Mouse (Mus musculus) liver, embryonic 15.5 days (tissue): ENCODE data around the gene Vamp4. TPM values are rescaled to one million over a fixed set of nuclear protein-coding genes. Genes with fewer than 3 reads are reported as not detected.
"Not testable (repeated sequence)": the region's sequence is repeated elsewhere in the genome, so short reads cannot be mapped to it uniquely, and the experiment has no call there.

ENCODE experiments used
- ATAC-seq: fragments of 200-750 bp; cut with Nextera tagmentation; 2 replicates; pipeline ENCODE4 v1.8.0; 2017; ENCODE audit warnings: moderate number of reproducible peaks, mild to moderate bottlenecking, moderate library complexity; ENCODE audit not compliant: insufficient read depth
- H3K27ac ChIP-seq: fragments of 300-500 bp; sonication (generic); replicated peaks from 2 replicates; pipeline ENCODE4 v1.5.1; 2015; ENCODE audit warnings: mild to moderate bottlenecking, inconsistent platforms
- H3K27me3 ChIP-seq: fragments of 300-500 bp; sonication (generic); 2 replicates; pipeline ENCODE4 v1.6.1; 2015; ENCODE audit warnings: mild to moderate bottlenecking, inconsistent platforms
- H3K36me3 ChIP-seq: fragments of 300-500 bp; sonication (generic); replicated peaks from 2 replicates; pipeline ENCODE4 v1.6.1; 2015; ENCODE audit warnings: moderate library complexity, mild to moderate bottlenecking, inconsistent platforms
- H3K4me1 ChIP-seq: fragments of 300-500 bp; sonication (generic); replicated peaks from 2 replicates; pipeline ENCODE4 v1.6.1; 2015; ENCODE audit warnings: inconsistent platforms
- H3K4me2 ChIP-seq: fragments of 300-500 bp; sonication (generic); 2 replicates; pipeline ENCODE4 v1.6.1; 2015; ENCODE audit warnings: moderate library complexity, mild to moderate bottlenecking, inconsistent platforms
- H3K4me3 ChIP-seq: fragments of 300-500 bp; sonication (generic); replicated peaks from 2 replicates; pipeline ENCODE4 v1.5.1; 2015; ENCODE audit warnings: mild to moderate bottlenecking, inconsistent platforms
- H3K9ac ChIP-seq: fragments of 300-500 bp; sonication (generic); 2 replicates; pipeline ENCODE4 v1.6.1; 2015; ENCODE audit warnings: moderate library complexity, mild to moderate bottlenecking, inconsistent platforms
- H3K9me3 ChIP-seq: fragments of 300-500 bp; sonication (generic); replicated peaks from 2 replicates; pipeline ENCODE4 v1.6.1; 2016; ENCODE audit warnings: inconsistent platforms
- WGBS: fragments of 180-500 bp; shearing (Covaris S2); methylation state at CpG from one replicate; pipeline ENCODE4 v1.1.7; 2015; ENCODE audit warnings: mixed read lengths; ENCODE audit not compliant: insufficient replicate concordance; 5-methylcytosine and 5-hydroxymethylcytosine counted together
- polyA plus RNA-seq: library from polyadenylated mRNA; unstranded; fragments of >200 nt; fragmentation: Nextera tagmentation; extraction: Ambion mirVana; gene quantifications from 2 replicates; pipeline ENCODE4 v1.2.1, GENCODE M21; 2015

Gene Vamp4
- polyA plus RNA-seq, 1 experiment from 2014 or later: 14.6 TPM

DNA sequence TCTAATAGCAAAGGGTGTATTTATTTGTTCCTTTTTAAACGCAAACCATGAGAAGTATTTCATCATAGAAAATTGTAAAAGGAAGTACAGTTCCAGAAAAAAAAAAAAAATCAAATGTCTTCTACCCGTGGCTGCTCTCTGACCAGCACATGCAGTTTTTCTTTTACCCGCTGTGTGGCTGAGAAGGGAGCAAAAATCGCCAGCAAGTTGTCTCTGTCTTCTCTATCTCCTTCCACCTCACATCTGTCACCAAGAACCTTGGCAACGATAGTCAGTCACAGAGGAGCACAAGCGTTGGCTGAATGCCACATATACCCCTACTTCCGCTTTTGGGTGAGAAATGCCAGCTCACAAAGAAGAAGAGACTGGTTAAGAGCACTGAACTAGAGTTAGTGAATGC, 54.9 kb downstream of the Vamp4 start:
- H3K4me2 ChIP-seq: no peak overlapping the region; the same call in 1 of the 2 replicates
- H3K9me3 ChIP-seq: no peaks in the 10 kb centered on the region
- no peaks in the 10 kb centered on the region for H3K4me1 ChIP-seq
- H3K36me3 ChIP-seq: no peaks in the 10 kb centered on the region
- no peak overlapping the region for H3K27ac ChIP-seq
- H3K4me3 ChIP-seq: no peak overlapping the region
- ATAC-seq: no peak
- no peaks in the 10 kb centered on the region for H3K27me3 ChIP-seq
- WGBS: 24% methylated on average over 7 of the region's 7 CpGs
- H3K9ac ChIP-seq: no peak overlapping the region

DNA sequence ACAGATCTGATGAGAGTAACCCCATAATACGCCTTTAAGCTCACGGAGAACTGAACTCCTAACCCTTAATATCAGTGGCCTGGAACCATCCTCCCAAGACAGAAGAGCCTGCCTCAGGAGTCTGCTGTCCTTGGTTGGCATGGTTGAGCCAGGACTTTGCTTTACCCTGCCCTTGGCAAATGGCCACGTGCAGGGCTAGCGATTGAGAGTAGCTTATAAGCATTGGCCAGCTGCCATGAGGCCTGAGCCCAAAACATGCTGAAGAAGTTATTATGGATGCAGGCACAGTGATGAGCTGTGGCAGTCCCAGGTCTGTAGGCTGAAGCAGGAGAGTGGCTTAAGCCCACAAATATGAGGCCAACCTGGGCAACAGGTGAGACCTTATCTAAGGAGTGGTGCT, 57.5 kb downstream of the Vamp4 start:
- not testable (repeated sequence) for H3K4me2 ChIP-seq, H3K4me1 ChIP-seq, H3K9me3 ChIP-seq, H3K27me3 ChIP-seq, H3K4me3 ChIP-seq, ATAC-seq, H3K36me3 ChIP-seq, H3K27ac ChIP-seq, H3K9ac ChIP-seq
- 70% methylated on average over 4 of the region's 4 CpGs for WGBS

DNA sequence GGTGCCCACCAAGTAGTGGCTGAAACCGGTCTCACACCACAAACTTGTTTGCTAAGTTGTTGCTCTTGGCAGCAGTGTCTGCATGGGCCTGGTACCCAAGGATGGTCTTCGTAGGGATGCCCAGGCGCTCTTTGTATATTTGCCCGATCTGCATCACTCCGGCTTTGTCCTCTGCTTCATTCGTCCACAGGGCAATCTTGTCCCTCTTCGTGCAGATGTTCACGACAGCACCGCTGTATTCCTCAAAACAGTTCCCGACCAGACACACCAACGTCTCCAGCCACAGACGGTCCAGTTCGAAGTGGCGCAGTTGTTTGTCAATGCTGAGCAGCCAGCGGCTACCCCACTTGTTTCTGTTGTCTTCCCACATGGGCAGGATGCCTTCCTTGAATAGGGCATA, 58.0 kb downstream of the Vamp4 start:
- not testable (repeated sequence) for H3K9ac ChIP-seq, H3K4me3 ChIP-seq, H3K9me3 ChIP-seq, H3K4me2 ChIP-seq, H3K27me3 ChIP-seq, H3K4me1 ChIP-seq, ATAC-seq, H3K36me3 ChIP-seq, H3K27ac ChIP-seq
- 75% methylated on average over 15 of the region's 15 CpGs for WGBS

DNA sequence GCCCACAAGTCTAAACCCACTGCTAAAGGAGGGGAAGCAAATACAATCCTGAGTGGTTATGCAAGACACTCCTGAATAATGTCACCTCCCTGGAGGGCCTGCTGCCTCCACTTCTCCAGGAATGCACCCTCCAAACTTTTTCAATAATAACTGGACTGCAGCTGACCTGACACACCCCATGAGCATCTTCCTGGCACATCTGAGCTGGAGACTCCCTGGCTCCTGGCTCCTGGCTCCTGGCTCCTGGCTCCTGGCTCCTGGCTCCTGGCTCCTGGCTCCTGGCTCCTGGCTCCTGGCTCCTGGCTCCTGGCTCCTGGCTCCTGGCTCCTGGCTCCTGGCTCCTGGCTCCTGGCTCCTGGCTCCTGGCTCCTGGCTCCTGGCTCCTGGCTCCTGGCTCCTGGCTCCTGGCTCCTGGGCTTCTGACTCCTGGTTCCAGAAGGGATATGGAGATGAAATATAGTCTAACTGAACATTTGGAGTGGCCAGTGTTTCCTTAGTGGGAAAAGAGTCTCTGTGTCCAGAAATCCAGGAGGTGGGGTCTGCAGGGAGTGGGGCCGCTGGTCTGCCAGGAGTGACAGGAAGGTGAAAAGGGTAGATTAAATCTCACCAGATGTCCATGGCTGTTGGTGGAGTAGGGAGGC, 65.1 kb downstream of the Vamp4 start:
- not testable (repeated sequence) for H3K27me3 ChIP-seq, H3K36me3 ChIP-seq, ATAC-seq, H3K27ac ChIP-seq, H3K9ac ChIP-seq, H3K4me2 ChIP-seq, H3K4me1 ChIP-seq, H3K4me3 ChIP-seq, H3K9me3 ChIP-seq
- 21% methylated on average over 1 of the region's 1 CpGs for WGBS

DNA sequence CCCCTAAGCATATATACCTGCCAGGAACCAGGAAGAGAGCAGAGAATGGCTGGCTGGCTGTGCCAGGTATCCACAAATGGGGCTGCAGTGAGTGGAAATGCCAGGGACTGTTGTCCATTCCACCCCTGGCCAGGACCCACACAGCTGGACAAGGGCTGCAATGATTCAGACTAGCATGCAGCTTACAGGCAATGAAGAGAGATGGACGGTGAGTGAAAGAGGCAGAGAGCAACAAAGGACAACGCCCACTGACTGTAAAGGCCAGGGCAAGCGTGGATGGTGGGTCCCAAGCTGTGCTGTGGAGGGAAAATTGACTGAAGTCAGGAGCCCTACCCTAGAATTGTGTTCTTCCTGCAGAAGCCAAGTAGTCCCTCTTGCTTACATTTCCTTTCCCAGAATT, 66.2 kb downstream of the Vamp4 start:
- Histone ChIP-seq H3K4me2 (no peak overlapping the region), H3K9me3 (no peaks in the 10 kb centered on the region), H3K36me3 (no peaks in the 10 kb centered on the region), H3K9ac (no peak overlapping the region), H3K27ac (no peak overlapping the region), H3K27me3 (no peaks in the 10 kb centered on the region), H3K4me1 (no peaks in the 10 kb centered on the region), H3K4me3 (no peak overlapping the region)
- WGBS: 59% methylated on average over 3 of the region's 3 CpGs
- no peak for ATAC-seq

DNA sequence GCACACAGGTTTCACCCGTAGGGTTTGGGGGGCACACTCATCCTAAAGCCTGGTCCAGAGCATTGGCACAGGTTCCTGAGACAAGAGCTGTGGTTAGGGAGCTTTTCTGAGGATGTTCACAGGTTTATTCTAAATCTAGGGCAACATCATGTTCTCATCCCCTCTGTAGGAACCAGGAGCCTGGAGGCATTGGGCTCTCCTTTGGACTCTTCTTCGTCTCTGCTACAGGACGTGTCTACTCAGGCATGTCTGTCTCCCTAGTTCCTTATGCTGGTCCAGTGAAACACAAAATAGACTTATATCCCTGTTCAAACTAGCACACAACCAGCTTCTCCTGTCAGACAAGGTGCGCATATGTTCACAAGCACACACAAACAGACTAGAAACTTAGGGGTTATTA, 68.2 kb downstream of the Vamp4 start:
- Histone ChIP-seq H3K4me2 (no peak overlapping the region), H3K27ac (no peak overlapping the region), H3K36me3 (no peaks in the 10 kb centered on the region), H3K9me3 (no peaks in the 10 kb centered on the region), H3K9ac (no peak overlapping the region), H3K27me3 (no peaks in the 10 kb centered on the region), H3K4me3 (no peak overlapping the region), H3K4me1 (no peaks in the 10 kb centered on the region)
- no peak for ATAC-seq
- WGBS: 66% methylated on average over 4 of the region's 4 CpGs

DNA sequence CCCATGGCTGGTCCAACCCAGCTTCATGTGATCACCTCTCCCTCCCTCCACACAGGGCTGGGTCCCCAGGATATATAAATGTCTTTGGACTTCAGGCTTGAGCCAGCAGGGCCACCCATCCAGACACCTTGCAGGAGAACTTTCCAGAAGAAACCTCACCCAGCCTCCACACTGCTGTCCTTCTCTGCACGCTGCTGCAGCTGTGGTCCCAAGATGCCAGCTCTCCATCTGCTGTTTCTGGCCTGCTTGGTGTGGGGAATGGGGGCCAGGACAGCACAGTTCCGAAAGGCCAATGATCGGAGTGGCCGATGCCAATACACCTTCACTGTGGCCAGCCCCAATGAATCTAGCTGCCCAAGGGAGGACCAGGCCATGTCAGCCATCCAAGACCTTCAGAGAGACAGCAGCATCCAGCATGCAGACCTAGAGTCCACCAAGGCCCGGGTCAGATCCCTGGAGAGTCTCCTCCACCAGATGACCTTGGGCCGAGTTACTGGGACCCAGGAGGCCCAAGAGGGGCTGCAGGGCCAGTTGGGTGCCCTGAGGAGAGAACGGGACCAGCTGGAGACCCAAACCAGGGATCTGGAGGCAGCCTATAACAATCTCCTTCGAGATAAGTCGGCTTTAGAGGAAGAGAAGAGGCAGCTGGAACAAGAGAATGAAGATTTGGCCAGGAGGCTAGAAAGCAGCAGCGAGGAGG, 68.9 kb downstream of the Vamp4 start, which contains the start of gene Myoc:
TSS of gene Myoc (plus strand) at position 105 of the 700 bp plus-strand sequence.
- Histone ChIP-seq H3K9ac (no peak within 1 kb of the TSS), H3K27me3 (no peaks in the 10 kb centered on the region), H3K9me3 (no peaks in the 10 kb centered on the region), H3K36me3 (no peaks in the 10 kb centered on the region), H3K4me3 (no peak within 1 kb of the TSS), H3K4me2 (no peak within 1 kb of the TSS), H3K4me1 (no peaks in the 10 kb centered on the region), H3K27ac (no peak within 1 kb of the TSS)
- no peak for ATAC-seq
- WGBS: 56% methylated on average over 10 of the region's 10 CpGs

DNA sequence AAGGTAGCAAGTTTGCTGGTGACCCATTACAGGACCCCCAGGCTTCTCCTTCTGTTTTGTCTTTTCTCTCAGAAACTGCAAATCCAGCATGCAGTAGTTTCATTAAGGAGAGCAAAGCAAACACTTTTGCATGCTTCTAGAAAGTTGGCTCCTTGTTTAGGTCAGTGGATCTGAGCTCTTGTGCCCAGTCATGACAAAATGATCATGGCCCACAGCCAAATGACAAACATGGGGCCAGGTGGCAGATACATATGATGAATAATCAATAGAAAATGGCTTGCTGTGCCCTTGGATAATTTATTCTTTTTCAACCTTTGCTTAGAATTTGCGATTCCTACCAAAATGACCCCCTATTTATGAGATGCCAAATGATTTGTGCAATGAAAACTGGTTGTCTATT, 69.5 kb downstream of the Vamp4 start:
- H3K4me2 ChIP-seq: no peak overlapping the region
- 56% methylated on average over 1 of the region's 1 CpGs for WGBS
- H3K27ac ChIP-seq: no peak overlapping the region
- H3K9ac ChIP-seq: no peak overlapping the region
- no peak for ATAC-seq
- no peaks in the 10 kb centered on the region for H3K9me3 ChIP-seq
- H3K27me3 ChIP-seq: no peaks in the 10 kb centered on the region
- no peaks in the 10 kb centered on the region for H3K36me3 ChIP-seq
- H3K4me1 ChIP-seq: no peaks in the 10 kb centered on the region
- H3K4me3 ChIP-seq: no peak overlapping the region

DNA sequence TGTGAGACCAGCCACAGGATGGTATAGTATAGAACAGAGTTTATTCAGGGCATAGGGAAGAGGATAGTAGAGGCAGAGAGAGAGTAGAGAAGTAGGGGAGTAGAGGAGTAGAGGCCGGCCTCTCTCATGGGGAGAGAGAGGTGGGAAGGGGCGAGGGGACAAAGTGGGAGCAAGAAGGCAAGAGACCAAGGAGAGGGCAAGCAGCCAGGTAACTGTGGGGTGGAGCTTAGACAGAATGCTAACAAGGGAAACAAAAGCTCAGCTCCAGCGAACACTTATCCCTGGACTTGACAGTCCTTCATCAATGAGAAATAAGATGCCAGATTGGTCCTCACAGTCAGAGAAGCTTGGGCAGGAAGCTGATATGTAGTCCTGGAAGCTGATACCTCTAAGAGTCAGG, 72.3 kb downstream of the Vamp4 start:
- no peak overlapping the region for H3K27ac ChIP-seq
- H3K4me1 ChIP-seq: no peaks in the 10 kb centered on the region
- no peak overlapping the region for H3K4me2 ChIP-seq
- ATAC-seq: no peak
- H3K9ac ChIP-seq: no peak overlapping the region
- H3K9me3 ChIP-seq: no peaks in the 10 kb centered on the region
- 51% methylated on average over 3 of the region's 3 CpGs for WGBS
- no peaks in the 10 kb centered on the region for H3K36me3 ChIP-seq
- H3K4me3 ChIP-seq: no peak overlapping the region
- no peaks in the 10 kb centered on the region for H3K27me3 ChIP-seq

DNA sequence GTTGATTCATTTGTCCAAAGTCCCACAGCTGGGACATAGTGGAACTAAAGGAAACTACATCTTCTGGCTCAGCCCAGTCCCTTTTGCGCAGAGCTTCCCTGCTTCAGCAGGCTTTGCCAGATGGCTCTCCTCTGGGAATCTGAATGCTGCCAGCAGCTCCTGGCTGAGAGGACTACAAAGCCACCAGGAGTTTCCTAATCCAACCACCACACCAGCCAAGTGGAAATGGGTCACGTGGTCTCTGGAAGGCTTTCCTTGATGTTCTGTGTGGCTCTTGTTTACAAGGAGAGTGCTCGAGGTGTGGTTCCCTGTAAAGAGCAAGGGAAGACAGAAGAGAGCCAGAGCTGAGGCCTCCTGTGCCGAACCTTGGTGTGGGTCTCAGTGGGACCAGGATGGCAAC, 73.4 kb downstream of the Vamp4 start:
- Histone ChIP-seq H3K4me1 (no peaks in the 10 kb centered on the region), H3K36me3 (no peaks in the 10 kb centered on the region), H3K27ac (no peak overlapping the region), H3K9ac (no peak overlapping the region), H3K4me3 (no peak overlapping the region), H3K27me3 (no peaks in the 10 kb centered on the region), H3K4me2 (no peak overlapping the region), H3K9me3 (no peaks in the 10 kb centered on the region)
- WGBS: 43% methylated on average over 4 of the region's 4 CpGs
- no peak for ATAC-seq

DNA sequence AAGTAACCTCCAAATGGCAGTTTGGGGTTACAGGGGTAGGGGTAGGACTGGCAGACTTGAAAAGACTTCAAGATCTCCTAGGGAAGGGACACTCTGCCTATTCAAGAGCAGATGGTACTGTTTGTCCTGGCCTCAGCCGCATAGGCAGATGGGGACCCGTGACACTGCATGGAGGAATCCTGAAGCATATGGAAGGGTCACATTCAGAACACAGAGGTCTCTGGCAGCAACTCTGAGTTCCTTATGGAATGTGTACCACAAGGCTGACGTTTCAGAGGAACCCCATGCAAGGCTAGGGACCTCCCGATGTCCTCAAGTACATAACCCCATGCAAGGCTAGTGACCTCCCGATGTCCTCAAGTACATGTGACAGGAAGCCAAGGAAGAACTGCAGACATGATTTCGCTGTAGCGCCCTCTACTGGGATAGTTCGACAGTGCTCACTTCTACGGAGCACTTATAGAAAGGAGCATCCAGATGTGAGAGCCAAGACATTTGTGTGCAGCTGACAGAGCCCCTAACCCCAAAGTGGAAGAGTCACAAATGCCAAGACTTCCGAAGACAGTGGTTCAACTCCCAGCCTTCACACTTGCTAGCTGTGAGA, 75.9 kb downstream of the Vamp4 start:
- Histone ChIP-seq H3K9me3 (no peaks in the 10 kb centered on the region), H3K36me3 (no peaks in the 10 kb centered on the region), H3K4me2 (no peak overlapping the region), H3K9ac (no peak overlapping the region), H3K4me3 (no peak overlapping the region), H3K4me1 (no peaks in the 10 kb centered on the region), H3K27me3 (no peaks in the 10 kb centered on the region), H3K27ac (no peak overlapping the region)
- no peak for ATAC-seq
- 55% methylated on average over 10 of the region's 10 CpGs for WGBS
